Mouse (Mus musculus) lung, embryonic 14.5 days (tissue): ENCODE measurements around the gene Tbx15. TPM values are rescaled to one million over a fixed set of nuclear protein-coding genes. Genes with fewer than 3 reads are reported as not detected.
A peak's percentile ranks its signal among the peaks of the same experiment; 100 is the strongest.

Experiments
- ATAC-seq: fragments of 200-750 bp; cut with Nextera tagmentation; 2 replicates; pipeline ENCODE4 v1.8.0; 2017; ENCODE audit warnings: mild to moderate bottlenecking, moderate TSS enrichment, moderate library complexity; ENCODE audit not compliant: insufficient read depth
- DNase-seq: peaks from one replicate; pipeline ENCODE4 v3.0.0-alpha.2; 2015
- H3K27ac ChIP-seq: fragments of 300-500 bp; sonication (generic); 2 replicates; pipeline ENCODE4 v1.5.1; 2014; ENCODE audit warnings: low read depth, mild to moderate bottlenecking, moderate library complexity
- H3K27me3 ChIP-seq: fragments of 300-500 bp; sonication (generic); 2 replicates; pipeline ENCODE4 v1.6.1; 2014; ENCODE audit warnings: low read length, control low read depth; ENCODE audit not compliant: insufficient read depth
- H3K36me3 ChIP-seq: fragments of 300-500 bp; sonication (generic); 2 replicates; pipeline ENCODE4 v1.6.1; 2014; ENCODE audit warnings: control low read depth; ENCODE audit not compliant: insufficient read depth
- H3K4me1 ChIP-seq: fragments of 300-500 bp; sonication (generic); 2 replicates; pipeline ENCODE4 v1.6.1; 2014; ENCODE audit warnings: antibody characterized with exemption, control low read depth; ENCODE audit not compliant: insufficient read depth
- H3K4me2 ChIP-seq: fragments of 300-500 bp; sonication (generic); 2 replicates; pipeline ENCODE4 v1.6.1; 2014; ENCODE audit warnings: mild to moderate bottlenecking
- H3K4me3 ChIP-seq: fragments of 300-500 bp; sonication (generic); 2 replicates; pipeline ENCODE4 v1.5.1; 2014; ENCODE audit warnings: low read depth, low read length
- H3K9ac ChIP-seq: fragments of 300-500 bp; sonication (generic); 2 replicates; pipeline ENCODE4 v1.6.1; 2014
- H3K9me3 ChIP-seq: fragments of 300-500 bp; sonication (generic); 2 replicates; pipeline ENCODE4 v1.6.1; 2016; ENCODE audit warnings: low read depth, low read length, control low read depth
- CTCF ChIP-seq: IDR thresholded peaks from 2 replicates; pipeline ENCODE4 v1.5.1; 2016; ENCODE audit warnings: antibody characterized with exemption, low read depth
- WGBS: fragments of 180-500 bp; shearing (Covaris S2); extraction: QIAGEN DNeasy Blood & Tissue Kit; methylation state at CpG from one replicate; pipeline ENCODE4 v1.1.7; 2014; 5-methylcytosine and 5-hydroxymethylcytosine counted together
- polyA plus RNA-seq: library from polyadenylated mRNA; unstranded; fragments of >200 nt; fragmentation: Nextera tagmentation; extraction: Ambion mirVana; gene quantifications from 2 replicates; pipeline ENCODE4 v1.2.1, GENCODE M21; 2014

Tbx15 gene
- polyA plus RNA-seq, 1 experiment from 2014 or later, result 0.28 TPM

- Histone ChIP-seq H3K9ac (no peak overlapping the region), H3K9me3 (no peaks in the 10 kb centered on the region), H3K27ac (no peak overlapping the region), H3K27me3 (peaks cover 100% of the 10 kb centered on the region), H3K4me1 (no peaks in the 10 kb centered on the region), H3K4me3 (no peak overlapping the region), H3K4me2 (no peak overlapping the region), H3K36me3 (no peaks in the 10 kb centered on the region)
- no peak; the same call in 1 of the 2 replicates for TF ChIP-seq CTCF
- peak; percentile 18 for DNase-seq
- ATAC-seq, result no peak
- 0% methylated on average over 6 of the region's 6 CpGs for WGBS
These were observed 9.7 kb downstream of the Tbx15 start for GRCm38 (mm10) chr3:99249906-99250305.

- Histone ChIP-seq H3K27ac (no peak overlapping the region), H3K9ac (no peak overlapping the region), H3K27me3 (peaks cover 100% of the 10 kb centered on the region), H3K36me3 (no peaks in the 10 kb centered on the region), H3K9me3 (no peaks in the 10 kb centered on the region), H3K4me2 (no peak overlapping the region), H3K4me1 (no peaks in the 10 kb centered on the region), H3K4me3 (no peak overlapping the region)
- no peak for ATAC-seq
- 13% methylated on average over 6 of the region's 6 CpGs for WGBS
- TF ChIP-seq CTCF, result no peak
- no peak for DNase-seq
These were observed 11.3 kb downstream of the Tbx15 start for GRCm38 (mm10) chr3:99251271-99252165.

GRCm38 (mm10) chr3:99252461-99253091 lies 12.4 kb downstream of the Tbx15 start:
- Histone ChIP-seq H3K4me1 (no peaks in the 10 kb centered on the region), H3K4me2 (no peak overlapping the region), H3K9ac (no peak overlapping the region), H3K36me3 (no peaks in the 10 kb centered on the region), H3K27ac (no peak overlapping the region), H3K4me3 (no peak overlapping the region), H3K9me3 (no peaks in the 10 kb centered on the region), H3K27me3 (peaks cover 100% of the 10 kb centered on the region)
- TF ChIP-seq CTCF, result no peak
- DNase-seq (peak; percentile 21), ATAC-seq (no peak)
- WGBS, result 1% methylated on average over 16 of the region's 16 CpGs

- Histone ChIP-seq H3K36me3 (no peaks in the 10 kb centered on the region), H3K9me3 (no peaks in the 10 kb centered on the region), H3K27me3 (peaks cover 100% of the 10 kb centered on the region), H3K4me1 (no peaks in the 10 kb centered on the region), H3K27ac (no peak overlapping the region), H3K4me3 (peak overlapping the region; percentile 41), H3K9ac (no peak overlapping the region), H3K4me2 (peak overlapping the region; percentile 78)
- peak; percentile 82 for ATAC-seq
- TF ChIP-seq CTCF, result no peak
- DNase-seq, result peak; percentile 52
- under 1% methylated on average over 12 of the region's 12 CpGs for WGBS
These were observed 12.9 kb downstream of the Tbx15 start for GRCm38 (mm10) chr3:99253092-99253488.

- Histone ChIP-seq H3K9me3 (no peaks in the 10 kb centered on the region), H3K9ac (peak overlapping the region; percentile 18; the same call in 1 of the 2 replicates), H3K27ac (no peak overlapping the region), H3K36me3 (no peaks in the 10 kb centered on the region), H3K27me3 (peaks cover 100% of the 10 kb centered on the region), H3K4me3 (peak overlapping the region; percentile 41), H3K4me1 (no peaks in the 10 kb centered on the region), H3K4me2 (peak overlapping the region; percentile 78)
- ATAC-seq, result peak; percentile 66
- under 1% methylated on average over 73 of the region's 73 CpGs for WGBS
- DNase-seq, result peak; percentile 63
- TF ChIP-seq CTCF, result no peak
These were observed 13.6 kb downstream of the Tbx15 start for GRCm38 (mm10) chr3:99253497-99254451.

GRCm38 (mm10) chr3:99254559-99255151 lies 14.5 kb downstream of the Tbx15 start:
- no peak overlapping the region for H3K4me2 ChIP-seq
- no peak overlapping the region for H3K27ac ChIP-seq
- H3K27me3 ChIP-seq, result peaks cover 100% of the 10 kb centered on the region
- no peak overlapping the region for H3K9ac ChIP-seq
- H3K4me3 ChIP-seq, result peak overlapping the region; percentile 41; the same call in 1 of the 2 replicates
- TF ChIP-seq CTCF, result no peak
- DNase-seq, result peak; percentile 41
- ATAC-seq, result no peak
- no peaks in the 10 kb centered on the region for H3K36me3 ChIP-seq
- no peaks in the 10 kb centered on the region for H3K9me3 ChIP-seq
- 3% methylated on average over 15 of the region's 15 CpGs for WGBS
- H3K4me1 ChIP-seq, result no peaks in the 10 kb centered on the region
